Mouse (Mus musculus) small intestine, adult 2 months (tissue): ENCODE data around the gene Grm4.

ENCODE experiments used
- CTCF ChIP-seq: fragments of 200-500 bp; IDR thresholded peaks from 2 replicates; pipeline ENCODE4 v1.5.1; 2012; ENCODE audit warnings: low read depth, mild to moderate bottlenecking, control low read depth, inconsistent platforms, low read length, moderate library complexity, mixed read lengths; ENCODE audit not compliant: insufficient replicate concordance, insufficient read length; ENCODE audit errors: extremely low read depth
- POLR2A ChIP-seq: fragments of 200-500 bp; IDR thresholded peaks from 2 replicates; pipeline ENCODE4 v1.6.1; 2012; ENCODE audit warnings: low read depth, mild to moderate bottlenecking, control low read depth, inconsistent platforms, low read length, moderate library complexity

- TF ChIP-seq POLR2A (no peak), CTCF (no peak)
Observed at GRCm38 (mm10) chr17:27405376-27406024, 115.7 kb downstream of the Grm4 start.
